Mouse (Mus musculus) embryonic facial prominence, embryonic 12.5 days (tissue): Measurements from ENCODE around the gene Clec4e. TPM values are rescaled to one million over a fixed set of nuclear protein-coding genes. Genes with fewer than 3 reads are reported as not detected.
"Not testable (repeated sequence)": the region's sequence is repeated elsewhere in the genome, so short reads cannot be mapped to it uniquely, and the experiment has no call there.

Source experiments
- ATAC-seq: fragments of 200-750 bp; cut with Nextera tagmentation; 2 replicates; pipeline ENCODE4 v1.8.0; 2017; ENCODE audit not compliant: insufficient number of reproducible peaks, insufficient read depth, low FRiP score, low TSS enrichment
- H3K27ac ChIP-seq: fragments of 300-500 bp; sonication (generic); 2 replicates; pipeline ENCODE4 v1.5.1; 2016; ENCODE audit warnings: mild to moderate bottlenecking
- H3K27me3 ChIP-seq: fragments of 300-500 bp; sonication (generic); 2 replicates; pipeline ENCODE4 v1.6.1; 2016; ENCODE audit warnings: mild to moderate bottlenecking, moderate library complexity
- H3K36me3 ChIP-seq: fragments of 300-500 bp; sonication (generic); 2 replicates; pipeline ENCODE4 v1.6.1; 2016; ENCODE audit warnings: mild to moderate bottlenecking
- H3K4me1 ChIP-seq: fragments of 300-500 bp; sonication (generic); 2 replicates; pipeline ENCODE4 v1.6.1; 2016
- H3K4me2 ChIP-seq: fragments of 300-500 bp; sonication (generic); replicated peaks from 2 replicates; pipeline ENCODE4 v1.6.1; 2016; ENCODE audit warnings: mild to moderate bottlenecking, moderate library complexity
- H3K4me3 ChIP-seq: fragments of 300-500 bp; sonication (generic); 2 replicates; pipeline ENCODE4 v1.5.1; 2016; ENCODE audit warnings: mild to moderate bottlenecking
- H3K9ac ChIP-seq: fragments of 300-500 bp; sonication (generic); 2 replicates; pipeline ENCODE4 v1.6.1; 2016; ENCODE audit warnings: mild to moderate bottlenecking, moderate library complexity
- H3K9me3 ChIP-seq: fragments of 300-500 bp; sonication (generic); 2 replicates; pipeline ENCODE4 v1.6.1; 2016; ENCODE audit warnings: mild to moderate bottlenecking, moderate library complexity
- WGBS: fragments of 180-500 bp; shearing (Covaris S2); methylation state at CpG from one replicate; pipeline ENCODE4 v1.1.7; 2016; 5-methylcytosine and 5-hydroxymethylcytosine counted together
- polyA plus RNA-seq: library from polyadenylated mRNA; unstranded; fragments of >200 nt; fragmentation: Nextera tagmentation; extraction: Ambion mirVana; gene quantifications from 2 replicates; pipeline ENCODE4 v1.2.1, GENCODE M21; 2016

The Clec4e gene
- polyA plus RNA-seq, 1 experiment from 2014 or later, result not detected

DNA sequence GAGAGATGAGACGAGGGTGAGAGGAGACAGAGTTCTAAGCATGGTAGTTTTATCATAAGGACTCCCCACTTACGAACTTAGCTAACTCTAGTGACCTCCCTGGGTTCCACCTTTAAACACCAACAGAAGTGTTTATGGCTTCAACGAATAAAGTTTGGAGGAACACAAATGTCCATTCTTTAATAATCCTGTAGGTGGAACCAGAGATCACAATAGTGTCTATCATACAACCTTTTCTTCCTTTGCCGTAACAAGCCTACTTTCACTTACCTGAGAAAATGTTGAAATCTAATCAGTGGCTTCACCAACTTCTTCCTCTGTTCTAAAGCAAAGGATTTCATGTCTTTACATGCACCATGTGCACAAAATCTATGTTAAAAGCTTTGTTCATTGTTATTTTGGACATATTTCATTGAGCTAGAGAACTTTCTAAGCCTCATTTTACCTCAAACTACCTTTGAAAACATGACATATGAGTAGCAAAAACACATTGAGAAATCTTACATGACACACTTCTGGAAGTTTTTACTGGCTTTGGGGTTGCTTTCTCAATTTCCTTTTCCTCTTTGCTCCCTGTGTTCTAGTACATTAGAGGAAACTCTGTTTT, 28.0 kb downstream of the Clec4e start, which contains the start of gene Clec4d:
TSS of gene Clec4d (plus strand) at position 557 of the 607 bp plus-strand sequence.
- Histone ChIP-seq H3K27ac (no peak within 1 kb of the TSS), H3K9me3 (no peaks in the 10 kb centered on the region), H3K4me3 (no peak within 1 kb of the TSS), H3K36me3 (no peaks in the 10 kb centered on the region), H3K27me3 (no peaks in the 10 kb centered on the region), H3K4me1 (no peaks in the 10 kb centered on the region), H3K4me2 (no peak within 1 kb of the TSS), H3K9ac (no peak within 1 kb of the TSS)
- 67% methylated on average over 4 of the region's 4 CpGs for WGBS
- no peak for ATAC-seq

DNA sequence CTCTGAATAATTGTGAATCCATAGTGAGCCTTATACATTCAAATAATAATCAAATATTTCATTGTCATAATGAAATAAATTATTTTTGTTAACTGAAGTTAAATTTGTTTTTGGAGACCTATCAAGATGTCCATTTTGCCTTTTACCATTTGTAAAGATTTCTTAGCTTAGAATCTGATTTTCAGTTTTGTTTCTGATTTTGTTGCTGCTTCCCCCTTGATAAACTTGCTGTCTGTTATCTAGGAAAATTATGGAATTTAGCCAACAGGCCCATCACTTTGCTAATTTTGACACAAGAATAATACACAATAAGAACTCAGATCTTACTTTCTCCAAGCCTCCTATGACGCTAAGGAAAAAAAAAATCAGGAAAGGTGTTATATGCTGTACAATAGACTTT, 28.8 kb downstream of the Clec4e start:
- ATAC-seq, result no peak
- H3K36me3 ChIP-seq, result no peaks in the 10 kb centered on the region
- no peak overlapping the region for H3K9ac ChIP-seq
- no peaks in the 10 kb centered on the region for H3K27me3 ChIP-seq
- no peaks in the 10 kb centered on the region for H3K4me1 ChIP-seq
- H3K9me3 ChIP-seq, result no peaks in the 10 kb centered on the region
- no peak overlapping the region for H3K27ac ChIP-seq
- 90% methylated on average over 1 of the region's 1 CpGs for WGBS
- no peak overlapping the region for H3K4me2 ChIP-seq
- H3K4me3 ChIP-seq, result no peak overlapping the region

DNA sequence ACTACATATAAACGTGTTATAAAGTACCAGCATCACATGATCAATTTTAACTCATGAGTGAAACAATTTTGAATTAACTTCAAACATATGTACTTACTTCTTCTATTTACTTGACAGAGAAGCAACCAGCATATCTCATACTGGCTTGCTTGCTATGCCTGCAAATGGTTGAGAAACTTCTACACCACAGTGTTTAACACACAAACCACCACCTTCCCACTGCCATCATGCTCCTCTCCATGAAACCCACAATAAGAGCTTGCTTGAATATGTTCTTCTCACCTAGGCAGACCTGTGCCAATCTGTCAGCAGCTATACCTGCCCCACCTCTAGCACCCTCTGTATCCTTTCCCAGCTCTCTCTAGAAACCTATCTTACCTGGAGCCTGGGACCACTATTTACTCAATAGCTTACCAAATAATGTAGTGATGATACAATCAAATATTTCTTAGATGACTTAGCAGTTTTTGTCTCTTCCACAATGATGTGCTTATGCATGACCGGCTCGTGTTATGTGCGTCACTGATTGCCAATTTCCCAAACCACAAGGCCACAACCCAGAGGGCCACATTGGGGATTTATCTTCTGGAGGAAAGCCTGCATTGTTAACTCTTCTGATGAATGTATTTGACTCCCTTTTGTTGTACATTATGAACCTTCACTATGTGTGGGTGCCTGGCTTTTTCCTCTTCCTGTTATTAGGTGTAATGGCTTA, 29.6 kb downstream of the Clec4e start:
- H3K27me3 ChIP-seq, result no peaks in the 10 kb centered on the region
- ATAC-seq, result no peak
- H3K27ac ChIP-seq, result no peak overlapping the region
- no peaks in the 10 kb centered on the region for H3K36me3 ChIP-seq
- no peaks in the 10 kb centered on the region for H3K9me3 ChIP-seq
- H3K4me2 ChIP-seq, result no peak overlapping the region
- H3K9ac ChIP-seq, result no peak overlapping the region
- no peak overlapping the region for H3K4me3 ChIP-seq
- no peaks in the 10 kb centered on the region for H3K4me1 ChIP-seq
- WGBS, result 76% methylated on average over 4 of the region's 4 CpGs

DNA sequence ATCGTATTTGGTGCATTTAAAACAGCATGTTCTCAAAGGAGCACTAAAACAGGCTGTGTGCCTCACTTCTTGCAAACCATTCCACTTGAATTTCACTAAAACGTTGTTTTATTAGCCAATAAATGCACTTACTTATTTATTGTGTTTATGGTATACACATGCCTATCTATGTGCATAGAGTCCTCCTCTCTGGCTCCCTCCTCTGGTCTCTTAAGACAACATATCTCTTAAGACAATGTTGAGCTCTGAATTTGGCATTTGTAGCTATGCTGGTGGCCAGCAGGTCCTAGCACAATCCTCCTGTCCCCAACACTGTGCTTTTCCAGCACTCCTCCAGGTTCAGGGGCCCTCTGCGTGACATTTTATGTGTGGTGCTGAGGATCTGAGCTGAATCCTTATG, 30.7 kb downstream of the Clec4e start:
- WGBS, result 79% methylated on average over 3 of the region's 3 CpGs
- H3K27me3 ChIP-seq, result no peaks in the 10 kb centered on the region
- H3K27ac ChIP-seq, result no peak overlapping the region
- H3K36me3 ChIP-seq, result no peaks in the 10 kb centered on the region
- no peak overlapping the region for H3K4me3 ChIP-seq
- no peaks in the 10 kb centered on the region for H3K4me1 ChIP-seq
- H3K4me2 ChIP-seq, result no peak overlapping the region
- H3K9me3 ChIP-seq, result no peaks in the 10 kb centered on the region
- no peak for ATAC-seq
- no peak overlapping the region for H3K9ac ChIP-seq

DNA sequence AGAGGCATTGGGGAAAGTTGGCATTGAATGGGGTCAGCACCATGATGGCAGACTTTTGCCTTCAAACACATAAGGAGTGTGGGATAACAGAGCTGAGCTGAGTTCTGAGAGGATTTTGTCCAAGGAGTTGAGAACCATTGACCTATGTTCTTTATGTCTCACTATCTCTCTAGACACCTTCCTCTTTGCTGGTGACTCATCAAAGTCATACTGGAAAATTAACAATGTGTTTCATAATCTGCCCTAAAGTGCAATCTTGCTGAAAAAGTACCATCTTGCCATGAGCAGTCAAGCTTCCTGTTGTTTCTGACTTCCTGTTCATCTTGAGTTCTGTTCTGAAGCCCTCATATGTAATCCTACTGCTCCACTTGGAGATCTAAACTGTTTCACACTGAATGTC, 36.9 kb downstream of the Clec4e start:
- Histone ChIP-seq H3K4me1 (no peaks in the 10 kb centered on the region), H3K27me3 (no peaks in the 10 kb centered on the region), H3K9ac (no peak overlapping the region), H3K4me2 (no peak overlapping the region), H3K9me3 (no peaks in the 10 kb centered on the region), H3K36me3 (no peaks in the 10 kb centered on the region), H3K27ac (no peak overlapping the region), H3K4me3 (no peak overlapping the region)
- ATAC-seq, result no peak

DNA sequence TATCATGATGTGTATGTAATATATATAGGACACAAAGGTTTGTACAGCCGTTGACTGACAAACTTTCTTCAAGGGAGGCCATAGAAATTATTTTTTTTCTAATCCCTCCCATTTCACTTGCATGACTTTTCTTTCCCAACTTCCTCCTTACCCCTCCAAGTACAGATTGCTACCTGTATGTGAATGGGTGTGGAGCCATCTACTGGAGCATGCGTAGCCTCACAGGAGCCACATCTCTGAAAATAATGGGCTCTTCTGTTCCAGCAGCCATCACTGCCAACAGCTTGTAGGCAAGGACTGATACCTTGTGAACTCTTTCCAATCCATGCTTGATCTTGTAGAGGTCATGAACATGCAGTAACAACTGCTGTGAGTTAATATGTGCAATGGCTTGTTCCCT, 40.8 kb downstream of the Clec4e start:
- H3K27me3 ChIP-seq, H3K4me1 ChIP-seq, H3K27ac ChIP-seq, H3K9ac ChIP-seq, H3K4me2 ChIP-seq, H3K36me3 ChIP-seq, ATAC-seq, H3K4me3 ChIP-seq, H3K9me3 ChIP-seq: not testable (repeated sequence)
- WGBS, result 83% methylated on average over 2 of the region's 2 CpGs

DNA sequence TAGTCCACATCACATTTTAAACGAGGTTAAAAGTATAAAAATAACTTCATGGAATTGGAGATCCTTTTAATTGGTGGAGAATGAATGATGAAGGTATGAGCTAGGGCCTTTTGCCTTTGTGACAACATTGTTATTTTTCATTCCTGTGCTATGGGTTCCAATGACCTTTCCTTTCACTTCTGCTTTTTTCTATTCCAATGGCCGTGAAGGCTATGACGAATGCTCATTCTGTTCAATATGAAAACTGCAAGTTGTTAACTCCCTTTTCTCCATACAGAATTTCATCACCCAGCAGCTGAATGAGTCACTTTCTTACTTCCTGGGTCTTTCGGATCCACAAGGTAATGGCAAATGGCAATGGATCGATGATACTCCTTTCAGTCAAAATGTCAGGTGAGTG, 45.5 kb downstream of the Clec4e start:
- no peaks in the 10 kb centered on the region for H3K36me3 ChIP-seq
- no peak overlapping the region for H3K4me3 ChIP-seq
- H3K9me3 ChIP-seq, result no peaks in the 10 kb centered on the region
- H3K4me1 ChIP-seq, result no peaks in the 10 kb centered on the region
- ATAC-seq, result no peak
- WGBS, result 83% methylated on average over 5 of the region's 5 CpGs
- no peak overlapping the region for H3K4me2 ChIP-seq
- H3K27ac ChIP-seq, result no peak overlapping the region
- H3K9ac ChIP-seq, result no peak overlapping the region
- no peaks in the 10 kb centered on the region for H3K27me3 ChIP-seq

DNA sequence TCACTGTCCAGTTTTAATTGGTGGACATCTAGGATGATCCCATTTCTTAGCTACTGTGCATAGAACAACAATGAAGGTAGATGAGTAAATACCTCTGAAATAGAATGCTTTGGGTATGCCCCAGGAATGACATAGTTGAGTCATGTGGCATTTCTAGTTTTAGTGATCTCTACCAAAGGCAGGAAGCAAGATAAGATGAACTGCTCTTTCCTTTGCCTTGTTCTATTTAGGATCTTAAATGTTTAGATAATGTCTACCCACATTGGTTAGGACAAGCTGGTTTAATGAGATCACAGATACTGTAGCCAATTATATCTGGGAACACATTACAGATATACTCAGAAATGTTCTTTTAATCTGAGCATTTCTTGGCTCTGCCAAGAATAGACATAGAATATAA, 52.1 kb downstream of the Clec4e start:
- ATAC-seq, result no peak
- H3K9me3 ChIP-seq, result no peaks in the 10 kb centered on the region

More for the DNA sequence above, 52.1 kb downstream of the Clec4e start:
- Histone ChIP-seq H3K36me3 (no peaks in the 10 kb centered on the region), H3K9ac (no peak overlapping the region), H3K27ac (no peak overlapping the region), H3K4me1 (no peaks in the 10 kb centered on the region), H3K4me3 (no peak overlapping the region), H3K4me2 (no peak overlapping the region), H3K27me3 (no peaks in the 10 kb centered on the region)

Other genes starting within 250 kb of the Clec4e start
- not detected in 2 replicates for gene Clec4b1, start 239.9 kb downstream of the Clec4e start, polyA plus RNA-seq
- 0.55 and 1.2 TPM in 2 replicates for gene Clec4a2, start 183.4 kb downstream of the Clec4e start, polyA plus RNA-seq
- gene Clec4b2, start 117.0 kb downstream of the Clec4e start, polyA plus RNA-seq, result not detected in 2 replicates
- 0.47 and 0.53 TPM in 2 replicates for gene Clec4n, start 60.0 kb downstream of the Clec4e start, polyA plus RNA-seq
- gene Clec4d, start 27.8 kb downstream of the Clec4e start, polyA plus RNA-seq, result not detected in 2 replicates
- gene Vmn2r19, start 18.5 kb upstream of the Clec4e start, polyA plus RNA-seq, result not detected in 2 replicates
- not detected in 2 replicates for gene Vmn2r20, start 128.2 kb upstream of the Clec4e start, polyA plus RNA-seq
- gene Vmn2r21, start 243.5 kb upstream of the Clec4e start, polyA plus RNA-seq, result not detected in 2 replicates